Mouse (Mus musculus) ZHBTc4 (cell line): ENCODE data around the gene 4632433K11Rik.

Experiments
- DNase-seq: peaks from one replicate; pipeline ENCODE4 v3.0.0-alpha.2; 2011; ENCODE audit warnings: low read depth, low spot score

Gene 4632433K11Rik

DNA sequence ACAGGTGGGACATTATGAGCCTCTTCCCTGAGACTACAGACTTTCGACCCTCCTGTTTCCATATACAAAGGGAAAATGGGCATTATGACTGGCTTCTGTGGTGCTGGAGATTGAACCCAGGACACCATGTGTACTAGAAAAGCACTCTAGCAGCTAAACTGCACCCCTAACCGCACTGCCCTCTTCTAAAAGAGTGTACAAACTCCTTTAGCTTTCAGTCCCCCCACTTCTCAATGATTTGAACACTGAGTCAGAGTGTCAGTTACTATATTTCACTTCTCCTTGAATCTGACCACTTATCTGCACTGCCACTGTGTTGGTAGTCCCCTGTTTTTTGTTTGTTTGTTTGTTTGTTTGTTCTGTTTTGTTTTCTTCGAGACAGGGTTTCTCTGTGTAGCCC lies at the start of gene 4632433K11Rik:
TSS of gene 4632433K11Rik (plus strand) at position 301 of the 400 bp plus-strand sequence.
- DNase-seq = no peak

DNA sequence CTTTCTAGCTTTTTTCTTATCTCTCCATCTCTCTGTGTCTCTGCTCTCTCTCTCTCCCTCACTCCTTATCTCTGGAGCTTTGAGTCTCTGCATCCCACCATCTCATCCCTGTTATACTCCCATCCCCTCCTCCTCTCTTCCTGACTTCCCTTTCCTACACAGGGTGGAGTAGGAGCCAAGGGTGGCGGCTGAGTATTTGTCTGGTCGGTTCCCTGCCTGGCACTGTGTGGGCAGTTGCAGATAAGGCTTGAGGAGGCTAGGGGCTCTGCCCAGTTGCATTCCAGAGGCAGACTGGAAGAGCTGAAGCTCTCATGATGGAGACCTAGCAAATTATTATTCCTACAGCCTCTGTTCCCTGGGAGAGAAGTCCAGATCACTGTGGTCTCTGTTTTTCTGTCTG lies 45.7 kb upstream of the 4632433K11Rik start:
- DNase-seq = no peak

DNA sequence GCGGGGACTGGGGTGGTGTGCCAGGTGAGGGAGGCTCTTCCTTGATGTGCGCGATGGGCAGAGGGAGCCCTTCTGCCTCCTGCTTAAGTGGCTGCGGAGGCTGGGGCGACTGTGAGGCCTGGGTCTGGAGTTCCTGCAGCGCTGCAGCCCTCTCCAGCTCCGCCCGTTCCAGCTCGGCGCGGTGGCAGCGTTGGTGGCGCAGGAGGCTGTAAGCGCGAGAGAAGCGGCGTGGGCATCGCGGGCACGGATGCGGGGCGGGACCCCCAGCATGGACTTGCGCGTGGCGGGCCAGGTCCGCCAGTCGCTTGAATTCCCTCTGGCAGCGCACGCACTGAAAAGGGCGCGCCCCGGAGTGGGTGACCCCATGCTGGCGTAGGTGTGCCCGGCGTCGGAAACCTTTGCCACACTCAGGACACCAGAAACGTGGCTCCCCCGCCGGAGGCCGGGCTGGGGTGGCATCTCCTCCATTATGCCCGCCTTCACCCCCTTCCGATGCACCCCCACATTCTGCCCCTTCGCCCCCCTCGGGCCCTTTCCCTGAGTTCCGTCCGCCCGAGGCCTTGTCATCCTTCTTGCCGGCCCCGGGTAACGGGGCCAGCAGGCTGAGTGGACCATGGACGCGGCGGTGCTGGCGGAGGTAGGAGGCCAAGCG lies 40.4 kb upstream of the 4632433K11Rik start:
- peak; percentile 43 for DNase-seq

DNA sequence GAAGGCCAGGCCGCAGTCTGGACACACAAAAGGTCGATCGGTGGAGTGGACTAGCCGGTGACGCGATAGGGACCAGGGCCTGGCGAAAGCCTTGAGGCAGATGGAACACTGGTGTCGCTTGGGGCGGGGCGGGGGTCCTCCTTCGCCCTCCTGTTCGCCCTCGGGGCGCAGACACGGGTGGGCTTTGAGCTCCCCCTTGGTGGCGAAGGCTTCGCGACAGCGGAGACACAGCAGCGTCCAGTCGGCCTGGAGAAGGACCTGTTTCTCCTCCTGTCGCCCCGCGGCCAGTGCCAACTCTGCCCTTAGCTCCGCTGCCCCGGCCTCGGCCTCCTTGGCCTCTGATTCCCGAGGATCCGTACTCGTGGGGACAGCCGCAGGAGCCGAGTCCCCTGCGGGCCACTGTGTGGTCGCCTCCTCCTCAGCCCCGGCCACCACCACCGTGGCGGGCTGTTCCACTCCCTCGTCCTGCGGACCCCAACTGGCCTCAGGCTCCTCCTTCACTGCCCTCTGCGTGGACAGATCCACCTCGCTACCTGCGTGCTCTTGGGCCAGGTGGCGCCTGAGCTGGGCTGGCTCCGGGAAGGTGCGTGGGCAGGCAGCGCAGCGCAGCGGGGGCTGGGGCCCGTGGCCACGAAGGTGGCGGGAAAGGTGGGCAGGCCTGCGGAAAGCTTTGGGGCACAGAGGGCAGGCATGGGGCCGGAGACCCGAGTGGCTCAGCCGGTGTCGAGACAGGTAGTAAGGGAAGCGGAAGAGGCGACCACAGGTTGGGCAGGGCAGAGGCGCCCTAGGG lies 39.7 kb upstream of the 4632433K11Rik start:
- DNase-seq = no peak

DNA sequence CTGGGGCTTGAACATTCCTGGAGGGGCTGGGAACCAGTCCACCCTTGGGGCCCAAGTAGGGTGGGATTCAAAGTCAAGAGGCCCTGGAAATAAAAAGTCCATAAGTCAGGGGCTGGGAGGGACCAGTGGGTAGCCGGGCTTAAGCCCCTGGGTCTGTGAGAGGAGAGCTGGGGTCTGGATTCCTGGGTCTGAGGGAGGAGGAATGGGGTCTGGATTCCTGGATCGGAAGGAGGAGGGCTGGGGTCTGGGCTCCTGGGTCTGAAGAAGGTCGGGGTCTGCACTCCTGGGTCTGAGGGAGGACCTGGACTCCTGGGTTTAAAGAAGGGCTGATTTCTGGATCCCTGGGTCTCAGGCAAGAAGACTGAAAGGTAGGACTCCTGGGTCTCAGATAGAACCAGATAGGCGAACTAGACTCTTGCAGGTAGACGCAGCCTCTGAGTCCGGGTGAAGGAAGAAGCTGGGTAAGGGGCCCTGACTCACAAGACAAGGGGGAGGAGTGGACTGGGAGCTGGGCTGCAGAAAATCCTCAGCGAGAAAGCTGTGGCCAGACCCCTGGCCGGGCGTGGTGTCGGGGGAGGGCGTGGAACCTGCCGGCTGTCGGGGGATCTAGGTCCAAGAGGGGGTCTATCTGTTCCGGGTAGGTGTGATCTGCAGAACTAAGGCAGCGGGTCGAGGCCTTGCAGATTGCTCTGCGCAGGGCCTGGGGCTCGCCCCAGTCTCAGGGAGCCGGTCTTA lies 38.5 kb upstream of the 4632433K11Rik start:
- no peak for DNase-seq

DNA sequence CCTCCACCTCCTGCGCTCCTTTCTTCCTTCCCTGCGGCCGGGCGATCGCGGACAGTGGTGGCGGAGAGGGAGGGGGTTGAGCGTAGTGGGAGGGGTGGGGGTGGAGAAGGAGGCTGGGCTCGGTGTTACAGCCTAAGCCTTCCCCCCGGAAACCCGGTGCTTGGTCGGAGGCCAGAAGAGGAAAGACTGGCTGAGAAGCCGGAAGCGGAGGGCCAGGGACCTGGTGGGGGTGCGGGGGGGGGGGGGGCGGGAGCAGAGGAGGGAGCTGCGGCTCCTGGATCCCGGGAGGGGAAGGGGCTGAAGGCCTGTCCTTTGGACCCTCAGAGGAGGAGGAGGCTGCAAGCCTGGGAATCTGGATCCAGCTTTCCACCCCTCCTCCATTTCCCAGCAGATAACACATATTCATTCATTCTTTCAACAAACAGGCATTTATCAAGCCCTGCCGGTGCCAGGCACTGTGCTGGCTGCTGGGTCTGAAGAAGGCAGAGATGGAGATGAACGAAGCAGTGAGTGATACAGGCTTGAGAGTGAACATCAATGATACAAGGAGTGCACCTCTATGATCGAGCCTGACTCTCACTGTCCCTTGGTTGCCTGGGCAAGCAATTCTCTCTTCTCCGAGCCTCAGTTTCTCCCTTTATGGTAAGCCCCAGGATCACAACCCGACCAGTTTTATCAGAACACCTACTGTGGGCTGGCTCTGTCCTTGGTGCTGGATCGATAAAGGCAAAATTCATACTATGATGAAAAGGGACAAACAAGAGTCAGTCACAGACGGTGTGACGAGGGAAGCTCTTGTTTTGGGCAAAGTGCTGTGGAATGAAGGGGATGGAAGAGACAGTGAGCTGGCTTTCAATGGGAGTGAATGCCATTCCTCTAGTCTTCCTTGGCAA lies 37.7 kb upstream of the 4632433K11Rik start, which contains the start of gene Zfp579:
TSS of gene Zfp579 (minus strand) at position 156 of the 893 bp plus-strand sequence.
- DNase-seq = peak; percentile 90

DNA sequence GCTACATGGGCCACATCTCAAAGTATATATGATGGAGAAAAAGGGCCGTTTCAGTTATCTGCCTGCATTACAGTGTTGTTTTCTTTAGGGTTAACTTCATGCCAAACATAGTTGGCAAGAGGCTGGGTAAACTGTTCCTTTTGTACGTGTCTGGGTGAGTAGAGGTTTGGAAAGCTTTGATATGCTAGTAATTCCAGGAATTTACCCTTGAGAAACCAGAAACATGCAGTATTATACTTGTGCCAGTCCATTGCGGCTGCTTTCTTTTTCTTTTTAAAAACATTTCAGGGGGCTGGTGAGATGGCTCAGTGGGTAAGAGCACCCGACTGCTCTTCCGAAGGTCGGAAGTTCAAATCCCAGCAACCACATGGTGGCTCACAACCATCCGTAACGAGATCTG lies 37.0 kb upstream of the 4632433K11Rik start:
- DNase-seq = no peak

DNA sequence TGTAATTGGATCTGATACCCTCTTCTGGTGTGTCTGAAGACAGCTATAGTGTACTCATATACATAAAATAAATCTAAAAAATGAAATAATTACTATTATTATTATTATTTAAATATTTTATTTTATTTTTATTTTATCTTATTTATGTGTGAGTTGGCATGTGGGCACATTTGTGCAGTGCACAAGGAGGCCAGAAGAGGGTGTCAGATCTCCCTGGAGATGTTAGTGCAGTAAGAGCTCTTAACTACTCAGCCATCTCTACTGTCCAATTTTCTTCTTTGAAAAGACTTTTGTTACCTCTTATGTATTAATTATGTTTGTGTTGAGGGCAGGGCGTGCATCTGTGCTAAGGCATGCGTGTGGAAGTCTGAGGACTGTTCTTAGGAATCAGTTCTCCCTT lies 34.0 kb upstream of the 4632433K11Rik start:
- no peak for DNase-seq

DNA sequence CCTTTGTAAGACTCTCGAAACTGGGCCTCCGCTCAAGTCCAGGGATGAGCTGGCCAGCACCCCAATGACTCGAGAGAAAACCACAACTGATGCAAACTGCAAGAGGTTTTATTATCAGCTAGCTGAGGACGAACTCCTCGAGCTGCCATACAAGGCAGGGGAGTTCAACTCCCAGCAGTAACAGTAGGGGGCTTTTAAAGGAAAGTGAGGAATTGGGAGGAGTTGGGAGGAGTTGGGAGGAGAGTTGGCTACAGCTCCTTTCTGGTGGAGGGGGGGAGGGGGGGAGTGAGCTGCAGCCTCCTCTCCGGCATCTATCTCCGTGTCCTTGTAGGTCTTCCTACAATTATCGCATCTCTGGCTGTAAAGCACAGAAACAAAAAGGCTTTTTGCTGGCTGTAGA lies 31.0 kb upstream of the 4632433K11Rik start:
- DNase-seq = peak; percentile 58

DNA sequence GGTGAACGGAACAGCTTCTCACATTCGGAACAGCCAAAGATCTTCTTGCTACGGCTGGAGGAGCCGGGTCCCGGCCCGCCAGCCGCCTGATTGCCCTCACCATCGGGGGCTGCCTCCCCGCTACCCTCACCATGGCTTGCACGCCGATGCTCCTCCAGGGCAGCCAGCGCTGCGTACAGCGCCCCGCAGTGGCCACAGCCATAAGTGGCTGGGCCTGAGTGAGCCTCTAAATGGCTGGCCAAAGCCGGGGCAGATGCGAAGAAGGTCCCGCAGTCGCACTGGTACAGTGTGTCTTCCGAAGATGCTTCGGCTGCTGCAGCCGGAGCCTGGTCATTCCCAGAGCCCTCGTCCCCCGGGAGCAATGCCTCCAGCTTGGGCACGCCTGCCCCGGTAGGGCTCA lies 25.7 kb upstream of the 4632433K11Rik start:
- peak; percentile 90 for DNase-seq

DNA sequence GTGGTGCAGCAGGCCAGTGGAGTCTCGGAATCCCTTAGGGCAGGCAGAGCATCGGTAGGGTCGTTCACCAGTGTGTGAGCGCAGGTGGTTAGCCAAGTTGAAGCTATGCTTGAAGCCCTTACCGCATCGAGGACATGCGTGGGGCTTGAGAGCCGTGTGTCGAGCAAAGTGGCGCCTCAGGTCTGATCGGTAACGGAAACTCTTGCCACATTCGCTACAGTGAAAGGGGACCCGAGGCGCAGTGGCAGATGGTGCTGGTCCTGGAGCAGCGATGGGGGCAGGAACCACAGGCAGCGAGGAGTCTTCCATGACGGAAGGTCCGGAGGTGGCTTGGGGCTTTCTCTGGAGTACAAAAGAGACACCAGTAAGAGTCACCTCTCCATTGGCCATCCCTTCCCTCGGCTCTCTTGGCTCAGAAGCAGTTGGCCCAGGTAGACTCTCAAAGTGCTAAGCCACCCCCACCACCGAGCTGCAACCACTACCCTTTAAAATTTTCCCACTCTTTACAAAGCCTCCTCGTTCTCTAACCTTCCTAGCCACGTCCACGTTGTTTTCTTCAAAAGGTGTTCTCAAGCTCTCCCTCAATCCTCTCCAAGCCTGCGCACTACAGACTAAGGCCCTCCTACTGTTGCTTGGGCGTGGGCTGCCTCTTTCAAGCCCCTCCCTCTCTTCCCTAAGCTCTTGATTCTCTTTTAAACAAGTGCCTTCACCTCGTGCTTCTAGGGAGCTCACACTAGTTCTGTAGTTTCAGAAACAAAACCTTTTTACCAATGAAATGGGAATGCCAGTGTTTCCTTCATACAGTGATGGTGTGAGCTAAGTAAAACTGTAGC lies 21.0 kb upstream of the 4632433K11Rik start:
- DNase-seq = peak; percentile 93

DNA sequence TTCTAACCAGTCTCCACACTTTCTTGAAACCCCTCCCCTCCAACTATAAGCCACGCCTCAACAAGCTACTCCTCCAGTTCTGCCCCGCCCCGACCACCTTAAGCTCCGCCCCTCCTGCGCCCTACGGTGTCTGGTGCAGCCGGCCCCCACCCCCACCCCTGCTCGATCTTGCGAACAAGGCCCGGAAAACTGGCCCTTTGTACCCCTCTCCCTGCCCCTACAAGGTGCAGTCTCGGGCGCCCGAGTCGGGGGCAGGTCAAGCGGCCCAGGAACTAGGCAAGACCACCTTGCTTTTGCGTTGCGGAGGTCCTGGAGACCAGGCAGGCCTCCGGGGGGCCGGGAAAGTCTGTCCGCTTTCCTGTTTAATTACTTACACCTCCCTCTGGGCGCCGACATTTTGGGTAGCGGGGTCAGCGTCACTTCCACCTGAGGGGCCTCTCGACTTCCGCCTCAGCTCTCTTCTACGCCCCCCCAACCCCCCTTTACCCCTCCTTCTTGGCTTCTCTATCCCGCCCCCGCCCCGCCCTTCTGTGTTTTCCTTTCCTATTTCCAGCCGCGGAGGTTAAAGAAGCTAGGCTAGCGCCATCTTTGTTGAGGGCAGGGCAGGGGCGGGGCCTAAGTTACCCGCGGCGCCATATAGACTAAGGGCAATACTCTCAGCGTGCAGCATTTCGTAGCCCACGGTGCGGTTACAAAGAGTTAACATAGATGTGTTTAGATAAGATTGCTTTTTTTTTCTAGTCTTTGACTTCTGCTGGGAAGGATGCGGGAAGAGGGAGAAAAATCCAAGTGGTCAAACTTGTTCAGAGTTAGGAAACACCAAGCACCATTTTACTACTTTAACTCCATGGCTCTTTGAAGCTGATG lies 19.4 kb upstream of the 4632433K11Rik start, which contains the start of the genes Zfp524 and Fiz1:
TSS of gene Zfp524 (plus strand) at position 165 of the 867 bp plus-strand sequence.
TSS of gene Fiz1 (minus strand) at position 447 of the 867 bp plus-strand sequence.
- DNase-seq = peak; percentile 99

DNA sequence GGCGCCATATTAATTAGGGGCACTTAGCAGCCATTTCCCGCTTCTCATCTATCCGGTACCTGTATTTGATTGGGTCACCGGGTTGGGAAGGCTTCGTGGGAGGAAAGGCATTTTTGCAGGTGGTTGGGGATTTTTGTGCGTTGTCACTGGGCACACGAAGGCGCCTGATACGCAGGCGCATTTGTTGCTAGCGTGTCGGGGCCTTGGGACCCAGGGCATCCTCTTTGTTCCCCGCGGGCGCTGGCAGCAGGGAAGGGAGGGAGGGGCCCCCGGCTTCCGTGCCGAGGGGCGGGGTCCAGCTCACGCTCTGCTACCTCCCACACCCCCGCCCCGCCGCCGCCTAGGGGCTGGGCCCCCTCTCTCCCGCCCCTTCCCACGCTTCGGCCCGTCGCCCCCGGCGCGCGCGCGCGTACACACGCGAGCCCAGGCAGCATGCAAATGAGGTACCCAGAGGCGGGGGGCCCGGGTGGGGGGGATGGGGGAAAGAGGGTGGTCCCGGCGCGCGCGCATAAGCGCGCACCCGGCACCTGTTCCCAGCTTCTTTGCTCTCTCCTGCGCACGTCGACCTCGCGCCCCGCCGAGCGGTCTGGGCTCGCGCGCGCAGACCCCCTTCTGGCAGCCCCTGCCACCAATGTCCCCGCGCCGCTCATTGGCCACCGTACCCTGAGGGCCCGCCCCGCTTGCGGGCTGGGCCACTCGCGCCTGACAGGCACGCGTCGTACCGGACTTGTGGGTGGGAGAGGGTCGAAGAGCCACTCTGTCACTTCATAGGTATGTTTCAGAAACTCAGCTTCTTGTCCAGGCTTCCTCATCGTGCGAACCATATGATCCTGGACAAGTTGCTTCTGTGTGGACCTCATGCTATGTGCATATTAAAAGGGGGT lies 18.6 kb upstream of the 4632433K11Rik start, which contains the start of gene Gm44973:
TSS of gene Gm44973 (plus strand) at position 379 of the 884 bp plus-strand sequence.
- peak; percentile 97 for DNase-seq

DNA sequence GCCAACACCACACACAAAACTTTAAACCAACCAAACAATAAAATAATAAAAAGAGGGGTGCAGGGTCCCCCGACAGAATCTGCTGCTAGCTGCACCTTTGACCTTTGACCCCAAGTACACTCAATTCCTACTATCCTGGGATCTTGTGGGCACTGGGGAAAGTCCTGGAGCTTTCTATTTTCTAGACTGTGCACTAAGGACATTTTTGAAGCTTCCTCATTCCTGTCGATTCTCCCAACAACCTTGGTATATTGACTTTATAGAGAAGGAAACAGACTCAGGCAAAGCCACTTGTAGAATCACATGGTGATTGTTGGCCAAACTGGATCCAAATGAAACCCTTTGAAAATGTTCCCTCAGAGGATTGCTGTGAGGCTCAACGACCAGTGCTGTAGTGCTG lies 17.9 kb upstream of the 4632433K11Rik start:
- DNase-seq = no peak

DNA sequence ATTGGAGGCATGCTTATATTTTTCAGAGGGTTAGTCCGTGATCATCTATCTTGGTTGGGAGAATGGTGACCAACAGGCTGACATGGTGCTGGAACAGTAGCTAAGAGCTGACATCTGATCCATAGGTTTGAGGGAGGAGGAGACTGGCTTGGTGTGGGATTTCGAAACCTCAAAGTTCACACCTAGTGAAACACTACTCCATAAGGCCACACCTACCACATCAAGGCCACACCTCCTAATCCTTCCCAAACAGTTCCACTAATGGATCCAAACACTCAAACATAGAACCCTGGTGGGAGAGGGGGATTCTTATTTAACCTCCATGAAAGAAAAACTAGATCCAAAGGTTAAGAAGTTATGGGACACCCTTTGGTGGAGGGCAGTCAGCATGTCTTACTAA lies 17.0 kb upstream of the 4632433K11Rik start:
- peak; percentile 53 for DNase-seq

DNA sequence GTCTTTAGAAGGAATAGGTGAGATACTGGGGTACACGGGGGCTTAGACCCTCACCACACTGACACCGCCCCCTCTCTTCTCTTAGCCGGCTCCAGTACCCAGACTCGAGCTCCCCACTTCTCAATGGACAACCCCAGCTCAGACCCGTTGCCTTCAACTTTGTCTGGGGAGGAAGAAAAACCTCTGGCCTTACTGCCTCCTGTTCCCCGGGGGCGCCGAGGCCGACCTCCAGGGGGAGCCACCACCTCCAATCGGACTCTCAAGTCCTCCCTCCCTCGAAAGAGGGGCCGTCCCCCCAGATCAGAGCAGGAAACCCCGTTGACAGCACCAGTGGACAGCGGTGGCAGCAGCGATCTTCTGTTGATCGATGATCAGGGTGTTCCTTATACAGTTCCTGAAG lies 16.6 kb upstream of the 4632433K11Rik start:
- DNase-seq = peak; percentile 75

DNA sequence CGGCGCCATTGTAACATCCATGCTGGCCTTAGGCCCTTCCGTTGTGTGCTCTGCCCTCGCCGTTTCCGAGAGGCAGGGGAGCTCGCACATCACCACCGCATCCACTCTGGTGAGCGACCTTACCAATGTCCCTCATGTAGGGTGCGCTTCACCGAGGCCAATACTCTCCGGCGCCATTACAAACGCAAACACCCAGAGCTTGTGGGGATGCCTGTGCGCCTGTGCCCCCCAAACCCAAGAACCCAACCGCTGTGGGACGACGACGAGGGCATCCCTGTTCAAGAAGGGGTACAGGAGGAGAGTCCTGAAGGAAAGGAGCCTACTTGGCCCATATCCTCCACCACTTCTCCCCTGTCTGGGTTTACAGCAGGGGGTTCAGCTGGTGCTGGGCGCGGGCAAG lies 16.0 kb upstream of the 4632433K11Rik start:
- no peak for DNase-seq

DNA sequence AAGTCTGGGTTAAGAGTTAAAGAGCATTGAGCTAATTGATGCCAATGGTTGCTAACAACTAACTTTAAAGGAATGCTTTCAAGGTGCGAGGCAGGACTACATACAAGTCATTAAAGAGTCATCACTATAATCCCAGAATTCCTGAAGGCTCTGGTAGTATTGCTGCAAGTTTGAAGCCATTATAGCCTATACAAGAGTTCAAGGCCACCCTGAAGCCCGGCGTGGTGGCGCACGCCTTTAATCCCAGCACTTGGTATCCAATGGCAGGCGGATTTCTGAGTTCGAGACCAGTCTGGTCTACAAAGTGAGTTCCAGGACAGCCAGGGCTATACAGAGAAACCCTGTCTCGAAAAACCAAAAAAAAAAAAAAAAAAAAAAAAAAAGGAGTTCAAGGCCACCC lies 14.3 kb upstream of the 4632433K11Rik start:
- peak; percentile 50 for DNase-seq
